Mouse (Mus musculus): ENCODE results near the gene Igsf6. TPM values are rescaled to one million over a fixed set of nuclear protein-coding genes. Genes with fewer than 3 reads are reported as not detected.

The Igsf6 gene
- polyA plus RNA-seq, 1 experiment from 2014 or later, result 0.95 TPM

GRCm38 (mm10) chr7:121020277-121020676 is 54.1 kb downstream of the Igsf6 start:
- no peak overlapping the region for H3K27ac ChIP-seq
- H3K36me3 ChIP-seq (replicated peaks), result no peaks in the 10 kb centered on the region
- H3K9ac ChIP-seq, result no peak overlapping the region
- H3K4me1 ChIP-seq, result no peaks in the 10 kb centered on the region
- H3K4me3 ChIP-seq (replicated peaks), result no peak overlapping the region
- H3K4me2 ChIP-seq, result no peak overlapping the region
- peaks cover 4% of the 10 kb centered on the region; the same call in 1 of the 2 replicates for H3K27me3 ChIP-seq
- H3K9me3 ChIP-seq, result no peaks in the 10 kb centered on the region
- 37% methylated on average over 8 of the region's 8 CpGs for whole genome bisulfite sequencing
- ATAC-seq (ENCODE audit: low FRiP score), result no peak

- H3K27me3 ChIP-seq, result peaks cover 4% of the 10 kb centered on the region; the same call in 1 of the 2 replicates
- no peak overlapping the region for H3K4me2 ChIP-seq
- no peaks in the 10 kb centered on the region for H3K9me3 ChIP-seq
- H3K9ac ChIP-seq, result no peak overlapping the region
- no peak overlapping the region for H3K4me3 ChIP-seq (replicated peaks)
- H3K36me3 ChIP-seq (replicated peaks), result no peaks in the 10 kb centered on the region
- WGBS, result 85% methylated on average over 3 of the region's 3 CpGs
- H3K4me1 ChIP-seq, result no peaks in the 10 kb centered on the region
- H3K27ac ChIP-seq, result no peak overlapping the region
- no peak for ATAC-seq (ENCODE audit: low FRiP score)
These were observed 55.6 kb downstream of the Igsf6 start for GRCm38 (mm10) chr7:121018778-121019177.

GRCm38 (mm10) chr7:121014486-121014885 is 59.9 kb downstream of the Igsf6 start:
- no peaks in the 10 kb centered on the region for H3K36me3 ChIP-seq (replicated peaks)
- H3K4me2 ChIP-seq, result no peak overlapping the region
- peaks cover 9% of the 10 kb centered on the region for H3K4me1 ChIP-seq
- 90% methylated on average over 10 of the region's 10 CpGs for WGBS
- no peaks in the 10 kb centered on the region for H3K9me3 ChIP-seq
- H3K4me3 ChIP-seq (replicated peaks), result no peak overlapping the region
- H3K9ac ChIP-seq, result no peak overlapping the region
- no peak for ATAC-seq (ENCODE audit: low FRiP score)
- H3K27ac ChIP-seq, result no peak overlapping the region
- H3K27me3 ChIP-seq, result no peaks in the 10 kb centered on the region

Other genes starting within 250 kb of the Igsf6 start
- 20.6 and 21.3 TPM in 2 replicates for gene Eef2k, start 231.7 kb downstream of the Igsf6 start, polyA plus RNA-seq (2016; fragmentation: Nextera tagmentation; extraction: Ambion mirVana)
- gene Polr3e, start 156.8 kb downstream of the Igsf6 start, polyA plus RNA-seq (2016; fragmentation: Nextera tagmentation; extraction: Ambion mirVana), result 33.5 and 34.9 TPM in 2 replicates
- 14.5 and 14.9 TPM in 2 replicates for gene Cdr2, start 92.3 kb downstream of the Igsf6 start, polyA plus RNA-seq (2016; fragmentation: Nextera tagmentation; extraction: Ambion mirVana)
- 0.15 and 0.20 TPM in 2 replicates for gene Mfsd13b, start 92.1 kb downstream of the Igsf6 start, polyA plus RNA-seq (2016; fragmentation: Nextera tagmentation; extraction: Ambion mirVana)
- gene Mettl9, start 40.1 kb downstream of the Igsf6 start, polyA plus RNA-seq (2016; fragmentation: Nextera tagmentation; extraction: Ambion mirVana), result 227 and 230 TPM in 2 replicates
- gene Otoa, start 7.1 kb upstream of the Igsf6 start, polyA plus RNA-seq (2016; fragmentation: Nextera tagmentation; extraction: Ambion mirVana), result 0.10 and 0.13 TPM in 2 replicates

Data from forebrain, embryonic 12.5 days (tissue).